Mouse (Mus musculus): ENCODE measurements around the gene Adgrl2. TPM values are rescaled to one million over a fixed set of nuclear protein-coding genes. Genes with fewer than 3 reads are reported as not detected.

Gene Adgrl2
- 132 and 139 TPM in 2 replicates for polyA plus RNA-seq (2015; fragmentation: Nextera tagmentation; extraction: Ambion mirVana)

DNA sequence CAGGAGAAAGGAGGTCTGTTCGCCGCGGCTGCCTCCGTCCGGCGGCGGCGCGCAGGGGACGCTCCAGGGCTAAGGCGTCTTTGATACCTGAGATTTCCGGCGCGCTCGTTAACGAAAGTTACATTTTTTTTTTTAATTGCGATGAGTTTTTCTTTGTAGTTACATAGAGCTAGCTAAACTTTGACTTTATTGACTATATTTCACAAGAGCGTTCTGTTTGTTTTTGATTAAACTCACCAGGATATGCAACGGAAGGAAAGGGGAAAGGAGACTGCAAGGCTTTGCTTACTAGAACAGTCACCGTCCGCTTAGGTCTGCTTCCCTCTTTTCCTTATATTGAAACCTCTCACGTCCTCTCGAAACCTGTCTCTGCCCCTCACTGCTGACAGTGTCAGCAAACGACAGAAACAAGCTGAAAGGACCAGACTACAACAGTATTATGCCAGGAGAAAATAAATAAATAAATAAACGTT is at the start of gene Adgrl2:
Adgrl2 (minus strand) TSS at position 25 of the 473 bp plus-strand sequence.
- Histone ChIP-seq H3K27ac (ENCODE audit: low read length) (peak within 1 kb of the TSS; percentile 99), H3K4me2 (ENCODE audit: low read length) (peak within 1 kb of the TSS; percentile 89), H3K4me1 (replicated peaks; ENCODE audit: control insufficient read depth, insufficient read depth, low read length) (peaks cover 15% of the 10 kb centered on the region), H3K9ac (replicated peaks; ENCODE audit: low read depth, low read length) (peak within 1 kb of the TSS; percentile 97), H3K4me3 (replicated peaks; ENCODE audit: low read length) (peak within 1 kb of the TSS; percentile 93), H3K9me3 (ENCODE audit: control insufficient read depth, low read length) (no peaks in the 10 kb centered on the region), H3K36me3 (ENCODE audit: control insufficient read depth, insufficient read depth) (no peaks in the 10 kb centered on the region), H3K27me3 (replicated peaks; ENCODE audit: control insufficient read depth, insufficient read depth, low read length) (no peaks in the 10 kb centered on the region)
- ATAC-seq: no peak
- WGBS: 0% methylated on average over 25 of the region's 25 CpGs

GRCm38 (mm10) chr3:149038771-149039170 is 48.4 kb upstream of the Adgrl2 start:
- H3K4me3 ChIP-seq (replicated peaks; ENCODE audit: low read length): no peak overlapping the region
- no peak overlapping the region for H3K4me2 ChIP-seq (ENCODE audit: low read length)
- H3K4me1 ChIP-seq (replicated peaks; ENCODE audit: control insufficient read depth, insufficient read depth, low read length): peaks cover 5% of the 10 kb centered on the region; the same call in 1 of the 2 replicates
- no peak overlapping the region for H3K9ac ChIP-seq (replicated peaks; ENCODE audit: low read depth, low read length)
- H3K36me3 ChIP-seq (ENCODE audit: control insufficient read depth, insufficient read depth): no peaks in the 10 kb centered on the region
- no peak for ATAC-seq
- H3K27ac ChIP-seq (ENCODE audit: low read length): no peak overlapping the region
- H3K27me3 ChIP-seq (replicated peaks; ENCODE audit: control insufficient read depth, insufficient read depth, low read length): no peaks in the 10 kb centered on the region
- 49% methylated on average over 4 of the region's 4 CpGs for WGBS
- H3K9me3 ChIP-seq (ENCODE audit: control insufficient read depth, low read length): no peaks in the 10 kb centered on the region

GRCm38 (mm10) chr3:149019925-149020324 is 29.6 kb upstream of the Adgrl2 start:
- H3K4me1 ChIP-seq (replicated peaks; ENCODE audit: control insufficient read depth, insufficient read depth, low read length): no peaks in the 10 kb centered on the region
- no peaks in the 10 kb centered on the region for H3K9me3 ChIP-seq (ENCODE audit: control insufficient read depth, low read length)
- no peak overlapping the region for H3K27ac ChIP-seq (ENCODE audit: low read length)
- 67% methylated on average over 5 of the region's 5 CpGs for WGBS
- no peak overlapping the region for H3K4me2 ChIP-seq (ENCODE audit: low read length)
- no peak overlapping the region for H3K9ac ChIP-seq (replicated peaks; ENCODE audit: low read depth, low read length)
- no peak overlapping the region for H3K4me3 ChIP-seq (replicated peaks; ENCODE audit: low read length)
- no peaks in the 10 kb centered on the region for H3K36me3 ChIP-seq (ENCODE audit: control insufficient read depth, insufficient read depth)
- H3K27me3 ChIP-seq (replicated peaks; ENCODE audit: control insufficient read depth, insufficient read depth, low read length): no peaks in the 10 kb centered on the region
- no peak for ATAC-seq

- H3K27ac ChIP-seq (ENCODE audit: low read length): no peak overlapping the region
- H3K9me3 ChIP-seq (ENCODE audit: control insufficient read depth, low read length): no peaks in the 10 kb centered on the region
- H3K36me3 ChIP-seq (ENCODE audit: control insufficient read depth, insufficient read depth): no peaks in the 10 kb centered on the region
- no peak overlapping the region for H3K4me2 ChIP-seq (ENCODE audit: low read length)
- WGBS: 72% methylated on average over 7 of the region's 7 CpGs
- H3K9ac ChIP-seq (replicated peaks; ENCODE audit: low read depth, low read length): no peak overlapping the region
- ATAC-seq: no peak
- no peaks in the 10 kb centered on the region for H3K27me3 ChIP-seq (replicated peaks; ENCODE audit: control insufficient read depth, insufficient read depth, low read length)
- no peak overlapping the region for H3K4me3 ChIP-seq (replicated peaks; ENCODE audit: low read length)
- no peaks in the 10 kb centered on the region for H3K4me1 ChIP-seq (replicated peaks; ENCODE audit: control insufficient read depth, insufficient read depth, low read length)
These were observed 19.0 kb upstream of the Adgrl2 start for GRCm38 (mm10) chr3:149009311-149009710.

- 84% methylated on average over 6 of the region's 6 CpGs for WGBS
- H3K27me3 ChIP-seq (replicated peaks; ENCODE audit: control insufficient read depth, insufficient read depth, low read length): no peaks in the 10 kb centered on the region
- no peak for ATAC-seq
- H3K9ac ChIP-seq (replicated peaks; ENCODE audit: low read depth, low read length): no peak overlapping the region
- no peaks in the 10 kb centered on the region for H3K9me3 ChIP-seq (ENCODE audit: control insufficient read depth, low read length)
- no peak overlapping the region for H3K4me2 ChIP-seq (ENCODE audit: low read length)
- H3K27ac ChIP-seq (ENCODE audit: low read length): no peak overlapping the region
- no peak overlapping the region for H3K4me3 ChIP-seq (replicated peaks; ENCODE audit: low read length)
- H3K4me1 ChIP-seq (replicated peaks; ENCODE audit: control insufficient read depth, insufficient read depth, low read length): no peaks in the 10 kb centered on the region
- no peaks in the 10 kb centered on the region for H3K36me3 ChIP-seq (ENCODE audit: control insufficient read depth, insufficient read depth)
These were observed 18.3 kb upstream of the Adgrl2 start for GRCm38 (mm10) chr3:149008634-149009023.

- Histone ChIP-seq H3K4me2 (ENCODE audit: low read length) (0 out of 2 replicates have a peak overlapping the region, but pooled peaks have one; percentile 0), H3K9ac (replicated peaks; ENCODE audit: low read depth, low read length) (no peak overlapping the region), H3K9me3 (ENCODE audit: control insufficient read depth, low read length) (no peaks in the 10 kb centered on the region), H3K4me3 (replicated peaks; ENCODE audit: low read length) (no peak overlapping the region), H3K36me3 (ENCODE audit: control insufficient read depth, insufficient read depth) (no peaks in the 10 kb centered on the region), H3K4me1 (replicated peaks; ENCODE audit: control insufficient read depth, insufficient read depth, low read length) (no peaks in the 10 kb centered on the region), H3K27me3 (replicated peaks; ENCODE audit: control insufficient read depth, insufficient read depth, low read length) (no peaks in the 10 kb centered on the region), H3K27ac (ENCODE audit: low read length) (no peak overlapping the region)
- 62% methylated on average over 20 of the region's 20 CpGs for WGBS
- ATAC-seq: no peak
These were observed 17.7 kb upstream of the Adgrl2 start for GRCm38 (mm10) chr3:149007860-149008633.

DNA sequence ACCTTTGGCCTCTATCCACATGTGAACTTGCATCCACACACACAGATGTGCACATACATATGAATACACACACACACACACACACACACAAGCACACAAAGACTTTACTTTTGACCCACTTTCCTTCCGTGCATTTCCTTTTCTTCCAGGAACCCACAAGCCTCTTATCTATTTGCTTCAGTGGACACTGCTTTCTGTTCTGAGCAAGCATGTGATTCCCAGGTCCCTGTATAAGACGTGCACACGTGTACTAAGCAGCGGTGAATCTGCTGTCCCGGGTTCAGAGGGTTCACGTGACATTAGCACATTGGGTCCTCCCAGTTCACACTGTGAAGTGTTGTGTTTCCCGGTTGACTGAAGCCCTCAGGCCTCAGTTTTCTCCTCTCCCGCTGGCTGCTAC is 11.0 kb upstream of the Adgrl2 start:
- no peak for ATAC-seq

DNA sequence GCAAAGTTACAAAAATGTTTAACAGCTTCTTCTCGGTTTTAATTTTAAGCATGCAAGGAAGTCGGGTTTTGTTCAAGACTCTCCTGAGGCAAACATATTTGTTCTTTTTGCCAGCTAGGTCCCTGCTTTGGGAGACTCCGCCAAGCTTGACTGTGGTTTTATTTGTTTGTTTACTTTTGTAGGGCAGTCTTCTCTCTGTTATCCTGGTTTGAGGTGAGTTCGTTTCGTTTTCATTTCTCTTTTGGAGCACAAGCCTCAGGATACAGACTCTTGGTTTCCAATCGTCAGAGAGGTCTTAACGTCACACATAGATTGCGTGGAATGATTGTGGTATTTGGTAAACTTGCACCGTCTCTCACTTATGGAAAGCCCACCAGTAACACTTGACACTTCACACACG is 8.3 kb upstream of the Adgrl2 start:
- H3K36me3 ChIP-seq (ENCODE audit: control insufficient read depth, insufficient read depth): no peaks in the 10 kb centered on the region
- no peak overlapping the region for H3K4me3 ChIP-seq (replicated peaks; ENCODE audit: low read length)
- no peak overlapping the region for H3K4me2 ChIP-seq (ENCODE audit: low read length)
- no peak for ATAC-seq
- H3K27me3 ChIP-seq (replicated peaks; ENCODE audit: control insufficient read depth, insufficient read depth, low read length): no peaks in the 10 kb centered on the region
- H3K4me1 ChIP-seq (replicated peaks; ENCODE audit: control insufficient read depth, insufficient read depth, low read length): no peaks in the 10 kb centered on the region; the same call in 1 of the 2 replicates
- H3K9ac ChIP-seq (replicated peaks; ENCODE audit: low read depth, low read length): no peak overlapping the region
- H3K27ac ChIP-seq (ENCODE audit: low read length): no peak overlapping the region
- 72% methylated on average over 10 of the region's 10 CpGs for WGBS
- no peaks in the 10 kb centered on the region for H3K9me3 ChIP-seq (ENCODE audit: control insufficient read depth, low read length)

More for the DNA sequence above, 11.0 kb upstream of the Adgrl2 start:
- no peaks in the 10 kb centered on the region; the same call in 1 of the 2 replicates for H3K4me1 ChIP-seq (replicated peaks; ENCODE audit: control insufficient read depth, insufficient read depth, low read length)
- no peaks in the 10 kb centered on the region for H3K9me3 ChIP-seq (ENCODE audit: control insufficient read depth, low read length)
- H3K9ac ChIP-seq (replicated peaks; ENCODE audit: low read depth, low read length): no peak overlapping the region
- no peaks in the 10 kb centered on the region for H3K27me3 ChIP-seq (replicated peaks; ENCODE audit: control insufficient read depth, insufficient read depth, low read length)
- no peak overlapping the region for H3K4me2 ChIP-seq (ENCODE audit: low read length)
- 46% methylated on average over 8 of the region's 8 CpGs for WGBS
- H3K36me3 ChIP-seq (ENCODE audit: control insufficient read depth, insufficient read depth): no peaks in the 10 kb centered on the region
- H3K27ac ChIP-seq (ENCODE audit: low read length): no peak overlapping the region
- no peak overlapping the region for H3K4me3 ChIP-seq (replicated peaks; ENCODE audit: low read length)

GRCm38 (mm10) chr3:148991056-148991455 is 701 bp upstream of the Adgrl2 start:
- H3K27ac ChIP-seq (ENCODE audit: low read length): no peak overlapping the region; the same call in 1 of the 2 replicates
- ATAC-seq: no peak

More at GRCm38 (mm10) chr3:148991056-148991455, 701 bp upstream of the Adgrl2 start:
- H3K4me2 ChIP-seq (ENCODE audit: low read length): peak overlapping the region; percentile 89
- no peak overlapping the region for H3K9ac ChIP-seq (replicated peaks; ENCODE audit: low read depth, low read length)
- peak overlapping the region; percentile 93 for H3K4me3 ChIP-seq (replicated peaks; ENCODE audit: low read length)
- 2% methylated on average over 8 of the region's 8 CpGs for WGBS
- H3K4me1 ChIP-seq (replicated peaks; ENCODE audit: control insufficient read depth, insufficient read depth, low read length): peaks cover 13% of the 10 kb centered on the region
- H3K27me3 ChIP-seq (replicated peaks; ENCODE audit: control insufficient read depth, insufficient read depth, low read length): no peaks in the 10 kb centered on the region
- H3K9me3 ChIP-seq (ENCODE audit: control insufficient read depth, low read length): no peaks in the 10 kb centered on the region
- no peaks in the 10 kb centered on the region for H3K36me3 ChIP-seq (ENCODE audit: control insufficient read depth, insufficient read depth)

Measured in forebrain, embryonic 16.5 days (tissue).